Mouse (Mus musculus): Measurements from ENCODE around the gene Noxo1. TPM values are rescaled to one million over a fixed set of nuclear protein-coding genes. Genes with fewer than 3 reads are reported as not detected.
A peak's percentile ranks its signal among the peaks of the same experiment; 100 is the strongest.

The Noxo1 gene
- total and polyA plus RNA-seq, 3 experiments, result 0.62 to 2.4 TPM; not detected in 1

- TF ChIP-seq CTCF (IDR thresholded peaks at IDR 0.05 in 2 of 3, conservative IDR thresholded peaks at IDR 0.05 in 1 of 3; ENCODE audit: control insufficient read depth in 1 of 3, insufficient read depth in 1 of 3, low read depth in 2 of 3, low read length in 3 of 3, poor library complexity in 1 of 3, severe bottlenecking in 1 of 3) (no peak), EP300 (IDR thresholded peaks at IDR 0.05; ENCODE audit: low read depth in 1 of 2, low read length in 2 of 2) (no peak)
These were observed 18.4 kb upstream of the Noxo1 start (continued) for GRCm38 (mm10) chr17:24677500-24678080.

- Histone ChIP-seq H3K27ac (ENCODE audit: control insufficient read depth, low read depth, low read length) (peak overlapping the region; percentile 2), H3K27me3 (ENCODE audit: control insufficient read depth in 1 of 2, insufficient read depth in 2 of 2, low read length in 2 of 2) (no peaks in the 10 kb centered on the region), H3K79me2 (ENCODE audit: control insufficient read depth, insufficient read depth, low read length, poor library complexity) (no peaks in the 10 kb centered on the region), H3K9ac (ENCODE audit: control insufficient read depth, low read depth, low read length, poor library complexity, severe bottlenecking) (peak overlapping the region; percentile 24), H3K4me3 (ENCODE audit: control insufficient read depth in 1 of 2, insufficient read depth in 1 of 2, low read depth in 2 of 2, low read length in 2 of 2) (peak overlapping the region; percentile 36 to 72), H3K4me1 (ENCODE audit: control insufficient read depth in 1 of 2, insufficient read depth in 2 of 2, low read length in 2 of 2) (peaks cover 0 to 12% of the 10 kb centered on the region in 2 experiments; a peak in 3 of 4 replicates), H3K36me3 (ENCODE audit: control insufficient read depth in 1 of 2, insufficient read depth in 2 of 2, low read length in 2 of 2) (peaks cover 0 to 3% of the 10 kb centered on the region in 2 experiments; a peak in 1 of 4 replicates), H3K9me3 (replicated peaks; ENCODE audit: insufficient read depth, low read length) (no peaks in the 10 kb centered on the region)
- TF ChIP-seq USF1 (IDR thresholded peaks at IDR 0.05; ENCODE audit: low read depth, low read length) (peak; percentile 73), POLR2AphosphoS2 (IDR thresholded peaks at IDR 0.05; ENCODE audit: low read length) (no peak), POLR2A (IDR thresholded peaks at IDR 0.05; ENCODE audit: control insufficient read depth in 1 of 2, insufficient read depth in 1 of 2, low read depth in 1 of 2, low read length in 2 of 2, poor library complexity in 1 of 2) (0 out of 4 replicates have a peak, but pooled peaks of 1 of the 2 experiments have one; percentile 9), MYC (IDR thresholded peaks at IDR 0.05; ENCODE audit: low read depth, low read length) (0 out of 2 replicates have a peak, but pooled peaks have one; percentile 15), HCFC1 (IDR thresholded peaks at IDR 0.05; ENCODE audit: low read depth, low read length) (no peak)
- peak; percentile 84 for DNase-seq (ENCODE audit: low read depth, low spot score)
These were observed 9.5 kb upstream of the Noxo1 start for GRCm38 (mm10) chr17:24686514-24686913.

DNA sequence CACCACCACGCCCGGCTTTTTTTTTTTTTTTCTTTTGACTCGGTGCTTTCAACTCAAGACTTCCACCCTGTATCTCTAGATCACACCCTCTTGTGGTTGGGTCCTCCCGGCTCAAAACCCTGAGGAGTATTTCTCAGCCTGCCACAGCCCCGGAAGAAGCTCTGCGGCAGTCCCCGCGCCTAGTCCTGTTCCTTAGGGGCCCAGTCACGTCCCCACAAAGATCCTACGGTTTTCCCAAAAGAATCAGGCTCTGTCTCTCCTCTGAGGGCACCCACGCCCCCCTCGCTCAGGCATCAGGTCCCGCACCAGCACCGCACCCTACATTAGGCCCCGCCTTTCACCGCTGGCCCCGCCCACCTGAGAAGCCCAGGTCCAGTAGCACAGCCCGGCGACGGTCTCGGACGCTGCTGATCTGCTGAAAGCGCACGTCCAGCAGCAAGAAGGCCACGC, 8.9 kb upstream of the Noxo1 start:
- H3K36me3 ChIP-seq (ENCODE audit: control insufficient read depth in 1 of 2, insufficient read depth in 2 of 2, low read length in 2 of 2), result peaks cover 0 to 3% of the 10 kb centered on the region in 2 experiments; a peak in 1 of 4 replicates
- peak overlapping the region; percentile 61 to 64 for H3K4me3 ChIP-seq (ENCODE audit: control insufficient read depth in 1 of 2, insufficient read depth in 1 of 2, low read depth in 2 of 2, low read length in 2 of 2)
- peak overlapping the region; percentile 71 for H3K27ac ChIP-seq (ENCODE audit: control insufficient read depth, low read depth, low read length)
- peak; percentile 26; the same call in 1 of the 2 replicates for TF ChIP-seq NELFE (IDR thresholded peaks at IDR 0.05; ENCODE audit: low read depth, low read length)
- no peak for TF ChIP-seq TAL1 (IDR thresholded peaks at IDR 0.05; ENCODE audit: low read length)
- no peak for TF ChIP-seq HCFC1 (IDR thresholded peaks at IDR 0.05; ENCODE audit: low read depth, low read length)
- no peak for TF ChIP-seq CHD2 (IDR thresholded peaks at IDR 0.05; ENCODE audit: low read length)
- TF ChIP-seq ELF1 (IDR thresholded peaks at IDR 0.05; ENCODE audit: low read depth, low read length), result peak; percentile 69
- TF ChIP-seq CHD1 (IDR thresholded peaks at IDR 0.05; ENCODE audit: low read depth, low read length), result no peak
- no peak for TF ChIP-seq ZMIZ1 (IDR thresholded peaks at IDR 0.05; ENCODE audit: low read depth, low read length)
- peak in 1 of 2 experiments; percentile 43; a peak in 1 of 4 replicates for TF ChIP-seq POLR2A (IDR thresholded peaks at IDR 0.05; ENCODE audit: control insufficient read depth in 1 of 2, insufficient read depth in 1 of 2, low read depth in 1 of 2, low read length in 2 of 2, poor library complexity in 1 of 2)
- TF ChIP-seq SIN3A (IDR thresholded peaks at IDR 0.05; ENCODE audit: low read length), result peak; percentile 56
- no peak for TF ChIP-seq JUND (IDR thresholded peaks at IDR 0.05; ENCODE audit: low read depth, low read length)
- peak; percentile 49; the same call in 1 of the 2 replicates for TF ChIP-seq MXI1 (IDR thresholded peaks at IDR 0.05; ENCODE audit: low read depth, low read length)
- 0 out of 2 replicates have a peak, but pooled peaks have one; percentile 3 for TF ChIP-seq USF1 (IDR thresholded peaks at IDR 0.05; ENCODE audit: low read depth, low read length)
- peak; percentile 18; the same call in 1 of the 2 replicates for TF ChIP-seq TCF12 (IDR thresholded peaks at IDR 0.05; ENCODE audit: low read depth, low read length)
- TF ChIP-seq TBP (IDR thresholded peaks at IDR 0.05; ENCODE audit: low read depth, low read length), result peak; percentile 43; the same call in 1 of the 2 replicates
- TF ChIP-seq ETS1 (IDR thresholded peaks at IDR 0.05; ENCODE audit: low read depth, low read length), result no peak
- peak; percentile 90 for TF ChIP-seq ZNF384 (IDR thresholded peaks at IDR 0.05; ENCODE audit: low read depth, low read length)
- H3K79me2 ChIP-seq (ENCODE audit: control insufficient read depth, insufficient read depth, low read length, poor library complexity), result no peaks in the 10 kb centered on the region
- no peaks in the 10 kb centered on the region for H3K9me3 ChIP-seq (replicated peaks; ENCODE audit: insufficient read depth, low read length)
- peak overlapping the region; percentile 57 for H3K9ac ChIP-seq (ENCODE audit: control insufficient read depth, low read depth, low read length, poor library complexity, severe bottlenecking)
- no peaks in the 10 kb centered on the region for H3K27me3 ChIP-seq (ENCODE audit: control insufficient read depth in 1 of 2, insufficient read depth in 2 of 2, low read length in 2 of 2)
- peak; percentile 88 for DNase-seq (ENCODE audit: low read depth, low spot score)
- peaks cover 0 to 12% of the 10 kb centered on the region in 2 experiments; a peak in 3 of 4 replicates for H3K4me1 ChIP-seq (ENCODE audit: control insufficient read depth in 1 of 2, insufficient read depth in 2 of 2, low read length in 2 of 2)

All from MEL (cell line).